Mouse (Mus musculus) hindbrain, postnatal 0 days (tissue): ENCODE measurements at regions not wholly inside any gene's neighbourhood (a gene's known extent, or its start where the extent isn't known, plus 50 kb on each side); places are given as distances from the start of the nearest gene placed in this dataset.
"Not testable (repeated sequence)": the region's sequence is repeated elsewhere in the genome, so short reads cannot be mapped to it uniquely, and the experiment has no call there.

Experiments
- ATAC-seq: fragments of 200-750 bp; cut with Nextera tagmentation; 2 replicates; pipeline ENCODE4 v1.8.0; 2017; ENCODE audit warnings: mild to moderate bottlenecking, moderate TSS enrichment, moderate library complexity
- DNase-seq: peaks from one replicate; pipeline ENCODE4 v3.0.0-alpha.2; 2015; ENCODE audit warnings: low spot score
- H3K27ac ChIP-seq: fragments of 300-500 bp; sonication (generic); 2 replicates; pipeline ENCODE4 v1.5.1; 2014; ENCODE audit warnings: mild to moderate bottlenecking
- H3K27me3 ChIP-seq: fragments of 300-500 bp; sonication (generic); 2 replicates; pipeline ENCODE4 v1.6.1; 2014; ENCODE audit warnings: low read length, mixed read lengths; ENCODE audit not compliant: insufficient read depth
- H3K36me3 ChIP-seq: fragments of 300-500 bp; sonication (generic); 2 replicates; pipeline ENCODE4 v1.6.1; 2014; ENCODE audit warnings: low read length, mixed read lengths; ENCODE audit not compliant: insufficient read depth
- H3K4me1 ChIP-seq: fragments of 300-500 bp; sonication (generic); 2 replicates; pipeline ENCODE4 v1.6.1; 2014; ENCODE audit warnings: antibody characterized with exemption, low read length, mixed read lengths; ENCODE audit not compliant: insufficient read depth
- H3K4me2 ChIP-seq: fragments of 300-500 bp; sonication (generic); 2 replicates; pipeline ENCODE4 v1.6.1; 2014; ENCODE audit warnings: low read depth, mild to moderate bottlenecking, low read length, moderate library complexity, mixed read lengths
- H3K4me3 ChIP-seq: fragments of 300-500 bp; sonication (generic); 2 replicates; pipeline ENCODE4 v1.5.1; 2014; ENCODE audit warnings: low read length
- H3K9ac ChIP-seq: fragments of 300-500 bp; sonication (generic); replicated peaks from 2 replicates; pipeline ENCODE4 v1.6.1; 2014; ENCODE audit warnings: mild to moderate bottlenecking, low read length, moderate library complexity, mixed read lengths
- H3K9me3 ChIP-seq: fragments of 300-500 bp; sonication (generic); 2 replicates; pipeline ENCODE4 v1.6.1; 2016; ENCODE audit warnings: low read length, mixed read lengths
- CTCF ChIP-seq: IDR thresholded peaks from 2 replicates; pipeline ENCODE4 v1.5.1; 2016; ENCODE audit warnings: antibody characterized with exemption, control low read depth, low read depth
- WGBS: fragments of 180-500 bp; shearing (Covaris S2); extraction: QIAGEN DNeasy Blood & Tissue Kit; methylation state at CpG from one replicate; pipeline ENCODE4 v1.1.7; 2014; 5-methylcytosine and 5-hydroxymethylcytosine counted together

GRCm38 (mm10) chr16:76459521-76459920 is 85.9 kb upstream of the Nrip1 start:
- Histone ChIP-seq H3K4me1 (no peaks in the 10 kb centered on the region), H3K4me2 (no peak overlapping the region), H3K9ac (no peak overlapping the region), H3K27ac (no peak overlapping the region), H3K9me3 (no peaks in the 10 kb centered on the region), H3K36me3 (no peaks in the 10 kb centered on the region), H3K27me3 (no peaks in the 10 kb centered on the region), H3K4me3 (no peak overlapping the region)
- ATAC-seq (no peak), DNase-seq (no peak)
- 84% methylated on average over 1 of the region's 1 CpGs for WGBS
- TF ChIP-seq CTCF: no peak

DNA sequence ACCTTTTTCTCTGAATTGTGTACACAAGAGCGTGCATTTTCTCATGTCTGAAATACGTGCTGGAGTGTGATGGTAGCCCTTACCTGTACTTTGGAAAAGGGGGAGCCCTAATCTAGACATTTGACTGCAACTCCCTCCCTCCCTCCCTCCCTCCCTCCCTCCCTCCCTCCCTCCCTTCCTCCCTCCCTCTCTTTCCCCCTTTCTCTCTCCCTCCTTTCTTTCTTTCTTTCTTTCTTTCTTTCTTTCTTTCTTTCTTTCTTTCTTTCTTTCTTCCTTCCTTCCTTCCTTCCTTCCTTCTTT is 82.6 kb upstream of the Nrip1 start:
- H3K27me3 ChIP-seq: not testable (repeated sequence)

GRCm38 (mm10) chr16:76455499-76456299 is 82.1 kb upstream of the Nrip1 start:
- no peak for TF ChIP-seq CTCF
- no peak overlapping the region for H3K27ac ChIP-seq
- H3K4me1 ChIP-seq: no peaks in the 10 kb centered on the region
- no peak overlapping the region for H3K4me3 ChIP-seq
- no peak overlapping the region for H3K9ac ChIP-seq
- no peaks in the 10 kb centered on the region for H3K27me3 ChIP-seq
- DNase-seq (no peak), ATAC-seq (no peak)
- 88% methylated on average over 9 of the region's 9 CpGs for WGBS
- no peaks in the 10 kb centered on the region for H3K36me3 ChIP-seq
- no peak overlapping the region for H3K4me2 ChIP-seq
- no peaks in the 10 kb centered on the region for H3K9me3 ChIP-seq

More for the DNA sequence above, 82.6 kb upstream of the Nrip1 start:
- not testable (repeated sequence) for H3K9ac ChIP-seq, DNase-seq, H3K9me3 ChIP-seq, ATAC-seq, H3K4me1 ChIP-seq, H3K27ac ChIP-seq, H3K4me3 ChIP-seq, H3K36me3 ChIP-seq, H3K4me2 ChIP-seq
- 85% methylated on average over 2 of the region's 2 CpGs for WGBS

DNA sequence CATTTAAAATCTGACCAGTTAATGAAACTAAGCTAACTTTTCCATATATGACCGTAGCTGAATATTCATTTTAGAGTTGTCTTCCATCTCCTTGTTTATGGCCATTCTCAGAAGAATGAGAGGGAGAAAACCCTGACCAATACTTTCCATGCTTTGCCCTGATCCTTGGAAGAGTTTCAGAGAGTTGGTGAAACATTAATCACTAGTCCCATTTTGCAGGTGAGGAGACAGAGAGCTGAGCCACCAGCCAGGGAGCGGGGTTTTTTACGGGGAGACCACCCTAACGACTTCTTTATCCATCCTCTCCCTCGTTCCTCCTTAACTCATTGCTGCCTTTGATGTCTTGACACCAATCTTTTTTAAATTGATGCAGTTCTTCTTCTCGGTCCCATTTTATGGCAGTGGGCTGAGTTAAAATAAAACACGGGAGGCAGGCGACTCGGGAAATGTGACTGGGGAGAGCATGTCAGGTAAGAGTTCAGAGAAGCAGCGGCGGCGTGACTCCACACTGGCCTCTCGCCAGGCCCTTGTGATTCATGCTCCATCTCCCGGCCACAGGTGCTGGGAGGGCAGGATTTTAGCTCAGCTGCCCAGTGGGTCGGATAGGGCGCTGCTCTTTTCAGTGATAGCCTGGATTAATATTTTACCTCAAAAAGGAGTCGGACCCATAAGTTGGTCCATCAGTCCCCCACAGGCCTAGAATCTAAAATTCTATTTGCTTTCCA is 81.3 kb upstream of the Nrip1 start:
- Histone ChIP-seq H3K9ac (no peak overlapping the region), H3K27me3 (no peaks in the 10 kb centered on the region), H3K36me3 (no peaks in the 10 kb centered on the region), H3K27ac (no peak overlapping the region), H3K4me3 (no peak overlapping the region), H3K4me1 (no peaks in the 10 kb centered on the region), H3K9me3 (no peaks in the 10 kb centered on the region), H3K4me2 (no peak overlapping the region)
- 80% methylated on average over 17 of the region's 17 CpGs for WGBS
- no peak for DNase-seq
- TF ChIP-seq CTCF: no peak
- no peak for ATAC-seq

GRCm38 (mm10) chr16:76453457-76454200 is 80.0 kb upstream of the Nrip1 start:
- no peaks in the 10 kb centered on the region for H3K4me1 ChIP-seq
- H3K36me3 ChIP-seq: no peaks in the 10 kb centered on the region
- 7% methylated on average over 11 of the region's 11 CpGs for WGBS
- H3K27me3 ChIP-seq: no peaks in the 10 kb centered on the region
- ATAC-seq (no peak), DNase-seq (no peak)
- H3K9ac ChIP-seq: no peak overlapping the region
- no peak overlapping the region for H3K27ac ChIP-seq
- no peak overlapping the region for H3K4me3 ChIP-seq
- H3K9me3 ChIP-seq: no peaks in the 10 kb centered on the region
- TF ChIP-seq CTCF: no peak
- H3K4me2 ChIP-seq: no peak overlapping the region

GRCm38 (mm10) chr16:76448773-76449172 is 75.1 kb upstream of the Nrip1 start:
- Histone ChIP-seq H3K36me3 (no peaks in the 10 kb centered on the region), H3K9ac (no peak overlapping the region), H3K27ac (no peak overlapping the region), H3K4me2 (no peak overlapping the region), H3K4me3 (no peak overlapping the region), H3K9me3 (no peaks in the 10 kb centered on the region), H3K27me3 (no peaks in the 10 kb centered on the region), H3K4me1 (no peaks in the 10 kb centered on the region)
- DNase-seq (no peak), ATAC-seq (no peak)
- no peak for TF ChIP-seq CTCF
- WGBS: 75% methylated on average over 3 of the region's 3 CpGs
